Mouse (Mus musculus): ENCODE data around the gene Minpp1. TPM values are rescaled to one million over a fixed set of nuclear protein-coding genes. Genes with fewer than 3 reads are reported as not detected.

Minpp1 gene
- polyA plus RNA-seq, 1 experiment, result 18.5 TPM

DNA sequence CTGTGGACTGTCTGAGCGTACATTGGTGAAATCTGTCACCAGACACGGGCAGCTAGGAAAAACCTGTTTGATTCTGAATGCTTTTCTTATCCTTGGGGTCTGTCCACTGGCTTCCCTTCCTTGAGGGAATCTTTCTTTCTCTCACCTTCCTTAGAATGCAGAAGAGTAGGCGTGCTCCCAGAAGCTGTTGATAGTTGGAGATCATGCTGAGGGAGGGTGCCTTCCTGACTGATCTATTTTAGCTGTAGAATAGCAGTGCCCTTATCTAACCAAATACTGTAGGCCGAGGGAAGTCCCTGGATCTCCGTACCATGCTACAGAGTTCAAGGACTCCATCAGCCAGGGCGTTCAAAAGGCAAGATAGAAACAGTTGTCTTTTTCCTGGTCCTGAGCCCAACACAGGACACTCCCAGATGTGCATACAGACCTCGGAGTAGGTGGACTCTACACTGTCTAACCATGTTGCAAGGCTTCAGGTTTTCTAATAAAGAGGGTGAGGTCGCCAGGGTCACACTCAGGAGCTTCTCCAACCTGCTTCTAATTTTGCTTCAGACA is 37.3 kb downstream of the Minpp1 start:
- Histone ChIP-seq H3K4me1 (ENCODE audit: control insufficient read depth, insufficient read depth, low read length) (peaks cover 15% of the 10 kb centered on the region), H3K4me3 (ENCODE audit: insufficient read depth, low read length) (no peak overlapping the region), H3K27ac (ENCODE audit: insufficient read depth, low read depth, low read length) (no peak overlapping the region)
- no peak for TF ChIP-seq CTCF (IDR thresholded peaks at IDR 0.05; ENCODE audit: low read depth, low read length)
- no peak for TF ChIP-seq POLR2A (IDR thresholded peaks at IDR 0.05; ENCODE audit: borderline replicate concordance, low read depth, low read length)

GRCm38 (mm10) chr19:32523769-32524515 is 38.4 kb downstream of the Minpp1 start:
- Histone ChIP-seq H3K4me3 (ENCODE audit: insufficient read depth, low read length) (no peak overlapping the region), H3K27ac (ENCODE audit: insufficient read depth, low read depth, low read length) (no peak overlapping the region), H3K4me1 (ENCODE audit: control insufficient read depth, insufficient read depth, low read length) (peaks cover 15% of the 10 kb centered on the region)
- TF ChIP-seq CTCF (IDR thresholded peaks at IDR 0.05; ENCODE audit: low read depth, low read length) (no peak), POLR2A (IDR thresholded peaks at IDR 0.05; ENCODE audit: borderline replicate concordance, low read depth, low read length) (no peak)

GRCm38 (mm10) chr19:32524516-32524860 is 38.9 kb downstream of the Minpp1 start:
- TF ChIP-seq POLR2A (IDR thresholded peaks at IDR 0.05; ENCODE audit: borderline replicate concordance, low read depth, low read length), result no peak
- no peak for TF ChIP-seq CTCF (IDR thresholded peaks at IDR 0.05; ENCODE audit: low read depth, low read length)
- no peak overlapping the region for H3K4me3 ChIP-seq (ENCODE audit: insufficient read depth, low read length)
- peaks cover 15% of the 10 kb centered on the region for H3K4me1 ChIP-seq (ENCODE audit: control insufficient read depth, insufficient read depth, low read length)
- H3K27ac ChIP-seq (ENCODE audit: insufficient read depth, low read depth, low read length), result no peak overlapping the region

DNA sequence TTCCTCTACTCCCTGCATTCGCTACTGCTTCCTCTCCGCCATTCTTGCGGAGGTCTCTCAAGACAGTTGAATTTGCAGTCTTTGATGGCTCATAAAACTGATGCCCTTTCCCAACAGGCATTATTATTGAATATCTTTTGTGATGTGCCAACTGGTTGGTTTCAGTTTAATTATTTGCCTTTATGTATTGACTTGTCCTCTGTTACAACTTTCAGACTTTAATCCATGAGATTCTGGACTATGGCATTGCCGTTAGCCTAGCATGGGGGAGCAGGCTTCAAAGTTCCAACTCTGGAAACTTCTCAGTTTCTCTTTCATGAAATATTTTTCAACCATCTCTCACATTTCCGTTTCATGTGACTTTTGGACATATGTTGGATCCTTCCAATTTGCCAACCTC is 41.6 kb downstream of the Minpp1 start:
- Histone ChIP-seq H3K4me1 (ENCODE audit: control insufficient read depth, insufficient read depth, low read length) (peaks cover 17% of the 10 kb centered on the region), H3K4me3 (ENCODE audit: insufficient read depth, low read length) (no peak overlapping the region), H3K27ac (ENCODE audit: insufficient read depth, low read depth, low read length) (no peak overlapping the region)
- TF ChIP-seq POLR2A (IDR thresholded peaks at IDR 0.05; ENCODE audit: borderline replicate concordance, low read depth, low read length), result no peak
- no peak for TF ChIP-seq CTCF (IDR thresholded peaks at IDR 0.05; ENCODE audit: low read depth, low read length)

- TF ChIP-seq POLR2A (IDR thresholded peaks at IDR 0.05; ENCODE audit: borderline replicate concordance, low read depth, low read length), result no peak
- TF ChIP-seq CTCF (IDR thresholded peaks at IDR 0.05; ENCODE audit: low read depth, low read length), result no peak
- Histone ChIP-seq H3K4me1 (ENCODE audit: control insufficient read depth, insufficient read depth, low read length) (peaks cover 22% of the 10 kb centered on the region), H3K27ac (ENCODE audit: insufficient read depth, low read depth, low read length) (no peak overlapping the region), H3K4me3 (ENCODE audit: insufficient read depth, low read length) (no peak overlapping the region)
Measured at GRCm38 (mm10) chr19:32528723-32529122, 43.2 kb downstream of the Minpp1 start.

- no peak overlapping the region for H3K4me3 ChIP-seq (ENCODE audit: insufficient read depth, low read length)
- no peak for TF ChIP-seq CTCF (IDR thresholded peaks at IDR 0.05; ENCODE audit: low read depth, low read length)
- TF ChIP-seq POLR2A (IDR thresholded peaks at IDR 0.05; ENCODE audit: borderline replicate concordance, low read depth, low read length), result no peak
Measured at GRCm38 (mm10) chr19:32529252-32529942, 43.8 kb downstream of the Minpp1 start.

DNA sequence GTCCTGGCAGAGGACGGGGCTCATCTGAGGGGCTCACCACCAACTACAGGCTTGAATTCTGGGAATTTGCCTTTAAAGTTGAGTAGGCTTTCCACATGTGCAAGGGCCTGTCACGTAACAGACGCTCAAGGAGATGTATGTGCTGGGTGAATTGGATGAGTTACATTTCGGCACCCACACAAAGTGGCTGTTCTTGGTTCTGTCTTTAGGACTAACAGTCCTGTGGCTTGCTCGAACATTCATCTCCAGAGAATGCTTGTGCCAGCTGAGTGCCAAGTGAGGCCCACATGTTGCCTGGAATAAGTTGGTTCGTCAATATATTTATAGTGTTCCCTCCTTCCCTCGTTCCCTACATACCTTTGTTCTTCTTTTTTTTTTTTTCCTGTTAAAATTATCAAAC is 44.7 kb downstream of the Minpp1 start:
- Histone ChIP-seq H3K4me3 (ENCODE audit: insufficient read depth, low read length) (no peak overlapping the region), H3K27ac (ENCODE audit: insufficient read depth, low read depth, low read length) (no peak overlapping the region), H3K4me1 (ENCODE audit: control insufficient read depth, insufficient read depth, low read length) (peaks cover 13% of the 10 kb centered on the region)
- no peak for TF ChIP-seq POLR2A (IDR thresholded peaks at IDR 0.05; ENCODE audit: borderline replicate concordance, low read depth, low read length)
- no peak for TF ChIP-seq CTCF (IDR thresholded peaks at IDR 0.05; ENCODE audit: low read depth, low read length)

More at GRCm38 (mm10) chr19:32529252-32529942, 43.8 kb downstream of the Minpp1 start:
- no peak overlapping the region for H3K27ac ChIP-seq (ENCODE audit: insufficient read depth, low read depth, low read length)
- H3K4me1 ChIP-seq (ENCODE audit: control insufficient read depth, insufficient read depth, low read length), result peaks cover 15% of the 10 kb centered on the region

DNA sequence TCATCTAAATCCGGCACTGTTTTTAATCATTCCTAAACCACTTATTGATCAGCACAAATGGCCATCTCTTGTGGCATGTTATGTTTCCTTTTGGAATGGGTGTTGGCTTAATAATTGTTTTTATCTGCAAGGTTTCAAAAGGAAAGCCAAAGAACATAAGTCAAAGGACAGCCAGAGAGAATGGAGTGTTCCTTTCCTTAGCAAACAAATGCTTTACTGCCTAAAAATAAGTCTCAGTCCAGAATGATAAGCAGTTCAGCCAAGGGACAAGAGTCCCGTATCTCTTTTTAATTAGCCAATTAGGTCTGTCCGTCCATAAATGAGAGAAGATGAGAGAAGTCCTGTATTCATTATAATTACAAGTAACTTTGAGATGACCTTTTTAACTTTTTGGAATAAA is 46.8 kb downstream of the Minpp1 start:
- H3K27ac ChIP-seq (ENCODE audit: insufficient read depth, low read depth, low read length), result no peak overlapping the region
- TF ChIP-seq POLR2A (IDR thresholded peaks at IDR 0.05; ENCODE audit: borderline replicate concordance, low read depth, low read length) (no peak), CTCF (IDR thresholded peaks at IDR 0.05; ENCODE audit: low read depth, low read length) (no peak)
- no peak overlapping the region for H3K4me3 ChIP-seq (ENCODE audit: insufficient read depth, low read length)
- H3K4me1 ChIP-seq (ENCODE audit: control insufficient read depth, insufficient read depth, low read length), result peaks cover 9% of the 10 kb centered on the region

DNA sequence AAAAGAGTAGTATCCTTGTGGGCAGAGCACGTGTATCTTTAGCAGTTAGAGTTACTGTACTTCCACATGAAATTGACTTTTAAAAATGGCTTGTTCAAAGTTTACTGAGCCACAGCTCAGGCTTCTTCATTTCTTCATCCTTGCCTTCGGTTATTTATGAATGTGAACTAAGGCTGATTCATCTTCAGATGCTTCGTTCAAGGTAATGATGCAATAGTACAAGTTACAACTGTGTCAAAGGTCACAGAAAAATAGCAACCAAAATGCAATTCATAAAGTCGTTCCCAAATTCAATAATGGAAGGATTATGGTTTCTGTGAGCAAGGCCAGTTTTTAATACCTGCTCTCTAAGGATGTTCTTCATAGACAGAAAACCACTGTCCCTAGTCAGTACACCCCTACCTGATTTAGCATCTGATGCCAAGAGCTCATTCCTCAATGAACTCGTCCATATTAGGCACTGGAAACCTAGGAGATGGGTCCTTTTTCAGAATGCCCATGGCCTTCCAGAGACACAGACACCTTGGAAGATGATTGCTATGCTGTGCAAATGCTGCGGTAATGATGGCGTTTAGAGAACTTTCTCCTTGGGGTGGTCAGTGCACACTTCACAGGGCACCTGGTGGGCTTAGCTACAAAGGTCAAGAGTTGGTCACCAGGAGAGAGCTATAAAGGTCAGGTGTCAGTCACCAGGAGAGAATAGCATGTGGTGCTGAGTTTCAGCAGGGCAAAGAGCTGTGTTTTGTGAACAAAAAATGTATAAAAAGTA is 47.4 kb downstream of the Minpp1 start:
- no peak overlapping the region for H3K4me3 ChIP-seq (ENCODE audit: insufficient read depth, low read length)
- TF ChIP-seq POLR2A (IDR thresholded peaks at IDR 0.05; ENCODE audit: borderline replicate concordance, low read depth, low read length), result no peak
- TF ChIP-seq CTCF (IDR thresholded peaks at IDR 0.05; ENCODE audit: low read depth, low read length), result no peak
- no peak overlapping the region for H3K27ac ChIP-seq (ENCODE audit: insufficient read depth, low read depth, low read length)
- peaks cover 9% of the 10 kb centered on the region for H3K4me1 ChIP-seq (ENCODE audit: control insufficient read depth, insufficient read depth, low read length)
